Mouse (Mus musculus) ovary, postnatal 14 days (tissue): ENCODE data around the gene Smap1.
A peak's percentile ranks its signal among the peaks of the same experiment; 100 is the strongest.

Source experiments
- DNase-seq: peaks from one replicate; pipeline ENCODE4 v3.0.0; 2022; ENCODE audit warnings: low spot score

Gene Smap1

DNA sequence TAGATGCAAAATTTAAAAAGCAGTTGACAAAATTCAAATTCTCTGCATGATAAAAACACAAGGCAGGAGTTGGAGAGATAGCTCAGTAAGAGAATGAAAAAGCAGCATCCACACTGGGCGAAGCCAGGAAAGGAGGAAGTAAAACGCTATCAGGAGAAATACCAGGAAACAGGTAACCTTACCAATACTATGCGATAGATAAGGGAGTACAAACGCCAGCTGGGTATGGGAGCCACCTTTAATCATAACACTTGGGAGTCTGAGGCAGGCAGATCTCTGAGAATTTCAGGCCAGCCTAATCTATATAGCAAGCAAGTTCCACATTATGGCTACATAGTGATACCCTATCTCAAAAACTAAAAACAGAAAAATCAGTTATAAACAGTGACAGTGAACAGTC is 85.5 kb downstream of the Smap1 start:
- no peak for DNase-seq

DNA sequence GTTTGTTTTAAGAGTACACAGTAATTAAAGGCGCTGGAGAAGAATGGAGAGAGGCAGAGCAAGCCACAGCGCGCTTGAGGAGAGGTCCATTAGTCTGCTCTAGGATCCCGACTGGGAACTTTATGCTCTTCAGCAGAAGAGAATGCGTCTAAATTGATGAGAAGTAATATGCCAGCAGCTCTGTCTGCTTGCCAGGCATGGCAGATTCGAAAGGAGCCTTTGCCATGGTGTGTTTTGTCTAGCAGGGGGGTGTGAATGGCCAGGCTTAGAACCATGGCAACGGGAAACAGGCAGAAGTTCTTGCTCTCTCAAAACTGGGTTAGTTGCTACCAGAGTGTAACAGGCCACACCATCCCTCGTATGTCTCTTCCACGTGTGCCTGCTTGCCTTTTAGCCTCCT is 87.3 kb downstream of the Smap1 start:
- no peak for DNase-seq

- no peak for DNase-seq
Observed at GRCm38 (mm10) chr1:23834246-23834645, 87.9 kb downstream of the Smap1 start.

DNA sequence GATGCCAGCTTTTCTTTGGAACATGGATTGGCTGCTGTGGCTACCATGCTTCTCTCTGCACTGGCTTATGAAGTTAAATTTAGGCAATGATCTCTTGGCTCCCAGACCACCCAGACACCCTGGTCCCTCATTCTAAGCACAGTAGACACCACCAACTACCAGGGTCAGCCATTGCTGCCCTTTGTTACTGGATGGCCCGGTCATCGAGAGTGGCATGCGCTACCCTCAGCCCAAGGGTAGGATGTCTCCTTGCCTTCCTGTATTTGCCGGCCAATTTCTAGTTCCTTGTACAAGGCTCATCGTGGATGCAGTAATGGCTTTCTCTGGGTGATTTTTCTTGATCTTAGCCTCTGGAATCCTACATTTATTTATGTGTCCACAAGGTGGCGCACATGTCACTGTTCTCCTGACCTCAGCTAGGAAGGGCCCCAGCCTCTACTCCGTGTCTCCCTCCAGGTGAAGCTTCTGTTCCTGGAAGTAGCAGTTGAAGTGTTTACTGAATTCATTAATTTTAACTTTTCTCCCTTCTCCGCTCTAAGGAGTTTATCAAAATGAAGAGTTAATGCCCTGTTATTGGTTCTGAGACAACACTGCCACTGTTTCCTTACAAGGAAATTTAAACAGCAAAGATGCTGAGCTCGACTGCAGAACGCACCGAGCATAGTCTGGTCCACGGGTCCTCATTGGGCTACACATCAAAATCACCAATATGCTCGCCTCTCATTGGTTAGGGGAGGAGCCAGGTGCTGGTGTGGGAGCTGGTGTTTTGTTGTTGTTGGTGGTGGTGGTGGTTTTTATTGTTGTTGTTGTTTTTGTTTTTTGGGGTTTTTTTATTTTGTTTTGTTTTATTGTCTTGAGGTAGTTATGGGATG is 95.0 kb downstream of the Smap1 start:
- DNase-seq, result peak; percentile 33

- DNase-seq, result no peak
Observed at GRCm38 (mm10) chr1:23821615-23822014, 100.5 kb downstream of the Smap1 start.

DNA sequence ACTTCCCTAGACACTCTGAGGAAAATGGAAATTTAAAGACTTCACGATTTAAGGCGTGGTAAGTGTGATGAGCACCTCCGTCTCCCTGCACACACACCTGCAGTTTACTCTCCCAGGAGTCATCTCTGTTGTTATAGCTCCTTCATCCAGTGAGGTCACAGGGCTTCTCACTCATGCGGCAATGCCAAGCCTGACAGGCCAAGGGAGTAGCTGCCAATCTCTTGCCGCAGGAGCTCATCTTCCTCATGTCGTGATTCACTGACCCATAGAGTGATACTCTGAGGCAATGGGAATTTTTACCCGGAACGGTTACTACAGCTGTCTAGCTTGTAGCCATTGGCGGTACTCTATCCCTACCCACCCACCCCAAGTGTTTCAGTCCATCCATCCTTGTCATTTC is 123.8 kb downstream of the Smap1 start:
- no peak for DNase-seq
